Mouse (Mus musculus) adrenal gland, postnatal 14 days (tissue): ENCODE results near the gene Sf1. TPM values are rescaled to one million over a fixed set of nuclear protein-coding genes. Genes with fewer than 3 reads are reported as not detected.

Experiments
- DNase-seq: peaks from one replicate; pipeline ENCODE4 v3.0.0; 2021; ENCODE audit warnings: mixed read lengths
- microRNA-seq, 2 experiments: library from miRNA; unstranded; fragments of <30 nt; microRNA quantifications; one replicate each; pipeline ENCODE4 v1.2.0; 2021
- total RNA-seq: library from RNA; stranded (reverse); gene quantifications from 2 replicates; pipeline ENCODE4 v1.2.3, GENCODE M21; 2021

Sf1 gene
- total RNA-seq, 1 experiment from 2014 or later = 210 TPM

DNA sequence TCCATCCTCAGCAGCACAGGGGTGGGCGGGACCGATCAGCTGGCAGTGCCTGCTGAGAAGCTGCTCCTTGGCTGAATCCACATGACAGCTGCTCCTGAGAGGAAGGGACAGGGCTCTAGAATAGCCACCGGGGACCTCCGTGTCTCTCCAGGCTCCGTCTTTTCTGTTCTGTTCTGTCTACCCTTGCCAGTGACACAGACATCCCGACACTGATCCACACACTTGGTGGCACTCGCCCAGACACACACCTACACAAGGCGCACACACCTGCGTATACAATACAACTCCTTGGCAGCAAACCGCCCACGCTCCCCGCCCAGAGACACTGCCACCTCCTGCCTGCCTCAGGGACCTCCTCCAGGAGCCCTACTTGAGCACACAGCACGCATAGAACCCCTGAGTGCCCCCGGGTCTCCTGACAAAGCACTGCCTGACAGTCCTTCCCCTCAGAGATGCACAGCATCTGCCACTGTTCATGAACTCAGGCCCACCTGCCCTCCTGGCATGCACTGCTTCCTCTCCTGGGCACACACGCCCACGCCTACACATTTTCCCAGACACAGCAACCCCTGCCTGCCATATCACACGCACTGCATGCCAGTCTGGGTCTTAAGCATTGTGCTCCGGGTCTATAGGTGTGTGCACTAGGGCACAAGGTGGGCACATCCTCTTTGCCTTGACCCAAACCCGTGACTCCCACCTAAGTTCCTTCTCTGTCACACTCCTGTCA is 57.2 kb downstream of the Sf1 start:
- DNase-seq = no peak

DNA sequence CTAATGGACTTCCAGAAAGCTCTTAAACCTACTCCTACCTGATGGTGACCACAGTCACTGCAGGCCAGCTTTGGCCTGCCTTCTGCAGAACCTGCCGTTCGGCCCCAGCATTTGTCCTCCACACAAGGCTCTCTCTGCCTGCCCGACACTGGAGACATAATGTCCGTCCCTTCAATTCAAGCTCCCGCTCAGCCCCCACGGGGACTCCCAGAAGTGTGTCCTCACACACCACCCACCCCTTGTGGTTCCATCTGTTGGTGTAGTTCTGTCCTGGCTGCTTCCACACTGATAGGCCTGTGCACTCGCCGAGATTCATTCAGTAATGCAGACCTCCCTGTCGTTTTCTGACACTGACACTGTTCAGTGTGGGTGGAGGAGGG is 57.7 kb downstream of the Sf1 start:
- DNase-seq = no peak

DNA sequence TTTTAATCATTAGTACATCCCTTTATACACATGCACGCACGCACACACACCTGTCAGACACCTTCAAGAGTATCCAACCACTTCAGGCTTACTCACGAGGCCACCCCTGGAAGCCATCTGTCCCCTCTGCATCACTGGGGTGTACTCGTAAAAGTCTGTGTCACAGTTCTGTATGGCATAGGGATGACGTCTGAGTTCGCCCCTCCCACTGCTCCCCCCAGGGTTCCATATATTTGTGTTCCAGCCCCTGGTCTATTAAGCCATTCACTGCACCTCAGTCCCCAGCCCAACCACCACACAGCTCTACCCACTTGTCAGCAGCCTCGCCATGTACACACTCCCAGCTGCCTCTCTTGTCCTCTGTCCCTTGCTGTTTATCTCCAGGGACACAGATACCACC is 58.5 kb downstream of the Sf1 start:
- no peak for DNase-seq

DNA sequence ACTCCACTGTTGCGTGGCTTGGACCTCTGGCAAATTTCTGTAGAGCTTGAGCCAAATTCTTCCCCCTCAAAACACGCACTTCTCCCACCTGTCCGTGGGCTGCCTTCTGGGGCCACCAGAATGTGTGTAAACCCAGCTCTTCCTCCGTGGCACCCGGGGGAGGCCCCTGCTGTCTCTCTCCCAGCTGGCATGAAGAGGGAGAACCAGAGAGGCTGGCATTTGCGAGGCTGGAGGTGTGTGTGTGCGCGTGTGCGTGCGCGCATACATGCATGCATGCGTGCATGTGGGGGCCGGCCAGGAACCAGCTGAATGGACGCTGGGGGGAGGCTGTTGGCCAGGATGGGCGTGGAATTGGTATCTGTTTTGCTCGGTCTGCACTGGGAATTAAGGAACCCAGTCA is 59.8 kb downstream of the Sf1 start:
- DNase-seq = no peak

DNA sequence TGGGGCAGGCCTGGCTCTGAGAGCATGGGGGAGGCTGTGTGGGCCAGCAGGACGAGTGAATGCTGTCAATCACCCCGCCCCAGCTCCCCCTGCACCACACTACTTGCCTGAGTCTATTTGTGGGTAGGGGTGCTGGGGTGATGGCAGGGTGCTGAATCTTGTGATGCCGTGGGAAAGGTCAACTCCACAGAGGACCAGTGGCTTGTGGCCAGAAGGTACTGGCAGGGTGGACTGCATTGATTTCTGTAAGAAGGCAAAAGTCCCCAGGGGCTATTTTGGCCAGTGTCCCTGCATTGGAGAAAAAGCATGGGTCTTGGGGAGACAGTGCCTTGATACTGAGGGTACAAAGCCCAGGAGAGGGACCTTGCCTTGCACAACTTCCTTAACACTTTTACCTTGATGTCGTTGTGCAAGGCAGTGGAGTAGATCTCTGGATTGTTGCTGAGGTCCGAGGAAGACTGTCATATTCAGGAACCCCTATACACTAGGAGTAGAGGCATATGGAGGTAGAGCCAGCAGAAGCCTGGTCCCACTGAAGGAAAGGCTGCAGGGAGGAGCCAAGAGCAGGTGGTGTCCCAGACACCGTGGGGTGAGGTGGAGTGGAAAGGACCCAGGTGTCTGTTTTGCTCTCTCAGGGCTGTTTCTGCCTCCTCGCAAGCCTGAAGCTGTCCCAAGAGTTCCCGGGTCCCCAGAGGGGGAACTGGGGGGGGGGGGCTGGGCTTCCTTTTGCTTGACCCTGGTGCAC is 60.8 kb downstream of the Sf1 start:
- DNase-seq = no peak

DNA sequence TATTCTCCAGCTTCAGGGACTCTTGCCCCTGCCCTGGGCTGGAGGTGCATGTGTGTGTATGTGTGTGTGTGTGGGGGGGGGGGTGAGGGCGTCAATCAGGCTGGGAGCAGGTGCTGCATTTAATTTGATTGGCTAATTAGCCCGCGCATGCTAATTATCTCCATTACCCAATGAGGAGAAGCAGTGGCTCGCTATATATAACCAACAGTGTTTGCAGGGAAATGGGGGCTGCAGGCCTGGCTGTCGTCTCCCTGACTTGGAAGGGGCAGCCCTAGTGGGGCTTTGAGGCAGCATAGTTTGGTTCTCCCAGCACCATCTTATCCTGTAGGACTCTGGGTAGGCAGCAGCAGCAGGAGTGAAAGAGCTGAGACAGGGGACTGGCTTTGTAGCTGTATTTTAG is 62.1 kb downstream of the Sf1 start:
- DNase-seq = no peak

DNA sequence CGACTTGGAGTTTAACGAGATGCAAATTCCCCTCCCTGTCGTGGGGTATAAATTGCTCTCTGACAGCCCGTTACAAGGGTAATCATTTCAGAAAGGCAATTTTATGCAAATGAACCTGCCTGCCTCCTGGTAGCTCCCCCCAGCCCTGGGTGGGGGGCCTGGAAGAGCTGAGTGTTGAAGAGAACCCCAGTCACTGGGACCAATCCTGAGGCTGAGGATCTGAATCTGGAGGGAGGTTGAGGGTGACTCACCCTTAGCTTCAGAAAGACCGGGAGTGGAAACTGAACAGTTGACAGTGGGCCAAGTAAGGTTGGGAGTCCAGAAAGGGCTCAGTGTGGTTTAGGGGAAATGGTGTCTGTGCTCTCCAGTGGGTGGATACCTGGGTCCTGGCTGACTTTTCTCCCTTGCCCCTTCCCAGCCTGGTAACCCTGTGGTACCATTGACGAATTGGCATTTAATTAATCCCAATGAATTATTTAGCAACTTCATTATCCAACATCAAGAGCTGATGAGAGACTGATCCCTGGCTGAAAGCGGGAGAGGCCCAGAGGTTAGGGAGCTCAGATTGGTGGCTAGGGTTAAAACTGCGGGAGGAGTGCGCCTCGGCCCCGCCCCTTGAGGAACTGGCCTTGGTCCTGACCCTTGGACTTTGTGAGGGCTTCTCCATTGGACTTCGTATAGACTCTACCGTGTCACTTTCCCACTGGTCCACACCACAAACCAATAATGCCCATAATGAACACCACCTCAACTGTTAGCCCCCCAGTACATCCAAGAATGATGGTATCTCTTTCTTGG is 63.4 kb downstream of the Sf1 start:
- DNase-seq = peak; percentile 79

Small RNA genes within 50 kb of the gene (microRNA-seq; reads per million reads assigned to microRNA genes)
- 0.38 to 0.43 reads per million in 2 experiments for gene Mir6989

Other genes with a start within 250 kb of the Sf1 start
- gene Sac3d1, start 245.0 kb upstream of the Sf1 start, total RNA-seq = 12.9 and 15.4 TPM in 2 replicates
- gene Snx15, start 235.4 kb upstream of the Sf1 start, total RNA-seq = 21.7 and 23.6 TPM in 2 replicates
- 0.52 and 1.5 TPM in 2 replicates for gene Batf2, start 222.7 kb upstream of the Sf1 start, total RNA-seq
- 61.2 and 61.5 TPM in 2 replicates for gene Arl2, start 222.1 kb upstream of the Sf1 start, total RNA-seq
- 1.0 and 1.2 TPM in 2 replicates for gene Majin, start 179.3 kb upstream of the Sf1 start, total RNA-seq
- gene Gpha2, start 137.3 kb upstream of the Sf1 start, total RNA-seq = 19.6 and 20.2 TPM in 2 replicates
- 64.8 and 67.0 TPM in 2 replicates for gene Ppp2r5b, start 127.8 kb upstream of the Sf1 start, total RNA-seq
- 27.5 and 30.6 TPM in 2 replicates for gene Atg2a, start 122.0 kb upstream of the Sf1 start, total RNA-seq
- 116 and 118 TPM in 2 replicates for gene Ehd1, start 87.0 kb upstream of the Sf1 start, total RNA-seq
- 9.9 and 11.5 TPM in 2 replicates for gene Cdc42bpg, start 57.2 kb upstream of the Sf1 start, total RNA-seq
- 35.4 and 42.6 TPM in 2 replicates for gene Men1, start 28.7 kb upstream of the Sf1 start, total RNA-seq
- gene Map4k2, start 22.6 kb upstream of the Sf1 start, total RNA-seq = 39.6 and 70.3 TPM in 2 replicates
- gene Pygm, start 20.7 kb downstream of the Sf1 start, total RNA-seq = 64.2 and 85.7 TPM in 2 replicates
- 51.5 and 82.7 TPM in 2 replicates for gene Rasgrp2, start 35.6 kb downstream of the Sf1 start, total RNA-seq
- gene Nrxn2, start 55.0 kb downstream of the Sf1 start, total RNA-seq = 7.8 and 9.3 TPM in 2 replicates
- 0.64 TPM in 1 of 2 replicates, not detected in the other for gene Slc22a12, start 179.3 kb downstream of the Sf1 start, total RNA-seq